Mouse (Mus musculus): ENCODE results near the gene Fam89b. TPM values are rescaled to one million over a fixed set of nuclear protein-coding genes. Genes with fewer than 3 reads are reported as not detected.

Gene Fam89b
- total and polyA plus RNA-seq, 3 experiments = 29.6 to 60.2 TPM; not detected in 1

DNA sequence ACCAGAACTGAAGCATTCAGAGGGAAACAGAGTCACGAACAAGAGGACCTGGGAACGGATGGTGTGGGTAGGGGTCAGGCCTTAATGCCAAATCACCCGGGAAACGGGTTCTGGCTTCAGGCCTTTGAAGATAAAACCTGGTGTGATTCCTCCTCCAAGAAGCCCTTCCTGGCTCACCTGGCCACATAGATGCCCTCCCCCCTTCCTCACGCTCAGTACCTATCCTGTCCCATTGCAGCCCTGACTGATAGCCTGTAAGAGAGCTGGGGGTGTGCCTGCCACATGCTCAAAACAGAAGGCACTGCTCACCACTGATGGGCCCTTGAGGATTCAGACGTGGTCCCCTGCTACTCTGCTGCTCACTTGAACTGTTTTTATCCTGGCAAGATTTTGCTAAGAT, 35.7 kb downstream of the Fam89b start:
- TF ChIP-seq CHD2 (IDR thresholded peaks at IDR 0.05; ENCODE audit: low read length) = no peak
- TF ChIP-seq TAL1 (IDR thresholded peaks at IDR 0.05; ENCODE audit: low read length) = no peak
- TF ChIP-seq GABPA (IDR thresholded peaks at IDR 0.05; ENCODE audit: low read depth, low read length) = no peak
- no peak for TF ChIP-seq SMC3 (IDR thresholded peaks at IDR 0.05; ENCODE audit: low read depth, low read length)
- Histone ChIP-seq H3K36me3 (ENCODE audit: control insufficient read depth in 1 of 2, insufficient read depth in 2 of 2, low read length in 2 of 2) (peaks cover 2 to 9% of the 10 kb centered on the region in 2 experiments; a peak in 2 of 4 replicates), H3K27me3 (ENCODE audit: control insufficient read depth in 1 of 2, insufficient read depth in 2 of 2, low read length in 2 of 2) (no peaks in the 10 kb centered on the region), H3K27ac (ENCODE audit: control insufficient read depth, low read depth, low read length) (no peak overlapping the region), H3K4me3 (ENCODE audit: control insufficient read depth in 1 of 2, insufficient read depth in 1 of 2, low read depth in 2 of 2, low read length in 2 of 2) (no peak overlapping the region), H3K79me2 (ENCODE audit: control insufficient read depth, insufficient read depth, low read length, poor library complexity) (peaks cover 34% of the 10 kb centered on the region), H3K4me1 (ENCODE audit: control insufficient read depth in 1 of 2, insufficient read depth in 2 of 2, low read length in 2 of 2) (peaks cover 0 to 19% of the 10 kb centered on the region in 2 experiments; a peak in 3 of 4 replicates), H3K9me3 (replicated peaks; ENCODE audit: insufficient read depth, low read length) (no peaks in the 10 kb centered on the region), H3K9ac (ENCODE audit: control insufficient read depth, low read depth, low read length, poor library complexity, severe bottlenecking) (no peak overlapping the region)
- no peak for DNase-seq (ENCODE audit: low read depth, low spot score)

DNA sequence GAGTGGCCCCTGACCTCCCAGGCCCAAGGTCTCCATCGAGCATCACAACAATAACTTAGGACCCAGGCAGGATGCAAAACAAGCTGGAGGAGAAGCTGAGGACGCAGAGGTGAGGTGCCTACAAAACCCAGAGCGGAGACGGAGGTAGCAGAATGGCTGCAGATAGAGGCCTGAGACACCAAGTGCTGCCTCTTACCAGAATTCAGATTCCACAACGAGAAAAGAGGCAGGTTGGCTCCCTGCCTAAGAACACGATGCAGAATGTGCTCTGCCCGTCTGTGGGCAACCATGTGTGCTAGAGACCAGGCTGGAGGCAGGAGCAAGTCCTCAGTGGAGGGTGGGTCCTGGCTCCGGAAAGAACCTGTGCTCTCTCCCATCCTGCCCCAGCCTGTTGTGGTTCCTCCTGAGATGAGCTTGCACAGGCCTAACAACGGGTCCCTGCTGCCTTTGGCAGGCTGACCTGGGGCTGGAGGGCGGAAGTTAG, 36.5 kb downstream of the Fam89b start:
- TF ChIP-seq RAD21 (IDR thresholded peaks at IDR 0.05; ENCODE audit: low read depth, low read length) (no peak), USF1 (IDR thresholded peaks at IDR 0.05; ENCODE audit: low read depth, low read length) (no peak), UBTF (IDR thresholded peaks at IDR 0.05; ENCODE audit: borderline replicate concordance, insufficient read depth, low read depth, low read length) (no peak), MYB (IDR thresholded peaks at IDR 0.05; ENCODE audit: low read depth, low read length) (no peak)
- H3K9me3 ChIP-seq (replicated peaks; ENCODE audit: insufficient read depth, low read length) = no peaks in the 10 kb centered on the region
- H3K36me3 ChIP-seq (ENCODE audit: control insufficient read depth in 1 of 2, insufficient read depth in 2 of 2, low read length in 2 of 2) = peaks cover 2 to 9% of the 10 kb centered on the region in 2 experiments; a peak in 2 of 4 replicates
- no peaks in the 10 kb centered on the region for H3K27me3 ChIP-seq (ENCODE audit: control insufficient read depth in 1 of 2, insufficient read depth in 2 of 2, low read length in 2 of 2)
- no peak overlapping the region for H3K4me3 ChIP-seq (ENCODE audit: control insufficient read depth in 1 of 2, insufficient read depth in 1 of 2, low read depth in 2 of 2, low read length in 2 of 2)
- no peak for DNase-seq (ENCODE audit: low read depth, low spot score)
- H3K79me2 ChIP-seq (ENCODE audit: control insufficient read depth, insufficient read depth, low read length, poor library complexity) = peaks cover 39% of the 10 kb centered on the region
- no peak overlapping the region for H3K27ac ChIP-seq (ENCODE audit: control insufficient read depth, low read depth, low read length)
- H3K9ac ChIP-seq (ENCODE audit: control insufficient read depth, low read depth, low read length, poor library complexity, severe bottlenecking) = no peak overlapping the region; the same call in 1 of the 2 replicates
- H3K4me1 ChIP-seq (ENCODE audit: control insufficient read depth in 1 of 2, insufficient read depth in 2 of 2, low read length in 2 of 2) = peaks cover 0 to 19% of the 10 kb centered on the region in 2 experiments; a peak in 3 of 4 replicates

GRCm38 (mm10) chr19:5692086-5692912, 37.2 kb downstream of the Fam89b start:
- H3K9ac ChIP-seq (ENCODE audit: control insufficient read depth, low read depth, low read length, poor library complexity, severe bottlenecking) = peak overlapping the region; percentile 21
- DNase-seq (ENCODE audit: low read depth, low spot score) = peak; percentile 33
- no peaks in the 10 kb centered on the region for H3K27me3 ChIP-seq (ENCODE audit: control insufficient read depth in 1 of 2, insufficient read depth in 2 of 2, low read length in 2 of 2)
- H3K27ac ChIP-seq (ENCODE audit: control insufficient read depth, low read depth, low read length) = no peak overlapping the region
- H3K36me3 ChIP-seq (ENCODE audit: control insufficient read depth in 1 of 2, insufficient read depth in 2 of 2, low read length in 2 of 2) = peaks cover 0 to 9% of the 10 kb centered on the region in 2 experiments; a peak in 1 of 4 replicates
- no peak for TF ChIP-seq SMC3 (IDR thresholded peaks at IDR 0.05; ENCODE audit: low read depth, low read length)
- no peak for TF ChIP-seq MYB (IDR thresholded peaks at IDR 0.05; ENCODE audit: low read depth, low read length)
- no peak for TF ChIP-seq ZNF384 (IDR thresholded peaks at IDR 0.05; ENCODE audit: low read depth, low read length)
- peak overlapping the region in 1 of 2 experiments; percentile 13; a peak in 1 of 4 replicates for H3K4me3 ChIP-seq (ENCODE audit: control insufficient read depth in 1 of 2, insufficient read depth in 1 of 2, low read depth in 2 of 2, low read length in 2 of 2)
- H3K4me1 ChIP-seq (ENCODE audit: control insufficient read depth in 1 of 2, insufficient read depth in 2 of 2, low read length in 2 of 2) = peaks cover 2 to 22% of the 10 kb centered on the region in 2 experiments; a peak in 3 of 4 replicates
- H3K79me2 ChIP-seq (ENCODE audit: control insufficient read depth, insufficient read depth, low read length, poor library complexity) = peaks cover 44% of the 10 kb centered on the region
- H3K9me3 ChIP-seq (replicated peaks; ENCODE audit: insufficient read depth, low read length) = no peaks in the 10 kb centered on the region
